Mouse (Mus musculus) bone marrow, adult 2 months (tissue): ENCODE measurements around the gene Clcf1.

ENCODE experiments used
- CTCF ChIP-seq: fragments of 200-500 bp; IDR thresholded peaks from 2 replicates; pipeline ENCODE4 v1.5.1; 2011; ENCODE audit warnings: low read length, control low read depth; ENCODE audit not compliant: control insufficient read depth, insufficient read depth
- POLR2A ChIP-seq: fragments of 200-500 bp; IDR thresholded peaks from 2 replicates; pipeline ENCODE4 v1.6.1; 2011; ENCODE audit warnings: low read depth, mild to moderate bottlenecking, control low read depth, low read length, borderline replicate concordance; ENCODE audit not compliant: control insufficient read depth

DNA sequence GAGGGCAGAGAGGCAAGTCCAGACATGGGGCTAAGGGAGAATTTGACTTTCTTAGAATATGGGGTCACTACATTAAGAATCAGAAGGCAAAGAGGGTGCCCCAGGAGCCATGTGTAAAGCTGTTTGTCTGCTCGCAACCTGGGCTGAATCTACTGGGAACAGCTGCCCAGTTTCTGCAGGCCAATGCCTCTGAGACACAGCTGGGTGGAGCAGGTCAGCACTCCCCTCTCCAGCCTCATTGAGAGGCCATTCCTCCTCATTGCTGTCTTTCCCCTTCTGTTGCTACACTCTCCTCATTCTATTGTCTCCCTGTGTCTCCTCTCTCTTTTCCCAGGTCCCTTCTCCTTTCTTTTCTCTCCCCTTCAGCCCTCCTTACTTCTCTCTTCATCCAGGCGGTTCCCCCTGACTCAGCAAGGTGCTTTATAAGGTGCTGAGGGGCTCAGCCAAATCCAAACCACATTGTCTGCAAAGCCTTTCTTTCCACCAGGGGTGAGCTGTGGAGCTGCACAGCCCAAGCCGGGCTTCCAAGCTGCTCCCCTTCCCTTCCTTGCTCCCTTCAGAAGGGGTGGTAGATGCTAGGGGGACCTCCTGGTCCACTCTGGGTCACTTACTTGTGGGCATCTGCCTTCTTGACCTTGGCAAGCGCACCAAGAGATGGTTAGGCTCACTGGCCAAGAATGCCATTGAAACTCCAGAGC lies 2.0 kb upstream of the Clcf1 start:
- no peak for TF ChIP-seq CTCF
- TF ChIP-seq POLR2A = no peak
